Mouse (Mus musculus) lung, postnatal 0 days (tissue): Measurements from ENCODE around the gene Msi2.

ENCODE experiments used
- CTCF ChIP-seq: IDR thresholded peaks from 2 replicates; pipeline ENCODE4 v1.5.1; 2016; ENCODE audit warnings: antibody characterized with exemption, mild to moderate bottlenecking
- EP300 ChIP-seq: IDR thresholded peaks from 2 replicates; pipeline ENCODE4 v1.6.1; 2016; ENCODE audit warnings: antibody characterized with exemption, mild to moderate bottlenecking, control low read depth

DNA sequence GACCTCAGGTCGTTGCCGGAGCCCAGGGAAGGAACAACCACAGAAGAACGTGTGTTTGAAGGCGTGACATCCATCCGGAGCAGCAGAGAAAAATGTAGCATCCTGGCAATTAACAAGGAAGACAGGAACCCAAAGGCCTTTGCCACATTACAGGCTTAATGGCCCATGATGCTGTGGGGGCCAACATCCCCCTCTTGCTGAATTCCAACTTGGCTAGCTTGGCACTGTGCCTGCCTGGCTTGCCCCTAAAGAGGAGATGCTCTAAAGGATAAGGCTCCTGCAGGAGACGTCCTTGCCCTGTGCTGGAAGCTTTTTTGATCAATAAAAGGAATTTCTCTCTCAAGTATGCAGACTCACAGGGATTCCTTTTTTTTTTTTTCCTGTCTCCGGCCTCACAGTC lies 181.0 kb downstream of the Msi2 start:
- no peak for TF ChIP-seq CTCF
- no peak for TF ChIP-seq EP300
